18 mouse cellular contexts compared by ENCODE assay signal in genomic region chr1:172418173-172418572, GRCm38 (mm10). TPM values are rescaled to one million over a fixed set of nuclear protein-coding genes. Genes with fewer than 3 reads are reported as not detected.
DNase-seq lines count a peak whose midpoint lies in the region; ATAC-seq and TF ChIP-seq lines count a peak whose summit lies in the region.
"Had no signal": no experiment of that assay in that cellular context is flagged by ENCODE, and none has a peak within 500 bp of the region (broad histone marks: within the 10 kb centered on the region; RNA-seq: fewer than 3 reads in every experiment).

No protein-coding gene starts in this region.

- no peak overlapping the region for H3K4me2 ChIP-seq in midbrain, embryonic 13.5 days (replicated peaks)
- H3K4me2 ChIP-seq in midbrain, embryonic 16.5 days (ENCODE audit: low read length): no peak overlapping the region
- H3K4me2 ChIP-seq: embryonic facial prominence, embryonic 13.5 days; midbrain, embryonic 12.5 days had no signal

- 0 out of 2 replicates have a peak, but pooled peaks have one; percentile 40 for ATAC-seq in midbrain, embryonic 13.5 days
- no peak for ATAC-seq in midbrain, embryonic 16.5 days
- ATAC-seq: hindbrain, embryonic 16.5 days had no signal

- no peaks in the 10 kb centered on the region; the same call in 1 of the 2 replicates for H3K9me3 ChIP-seq in midbrain, embryonic 13.5 days
- no peaks in the 10 kb centered on the region for H3K9me3 ChIP-seq in midbrain, embryonic 16.5 days (replicated peaks; ENCODE audit: control insufficient read depth, low read length, poor library complexity, severe bottlenecking)
- H3K9me3 ChIP-seq: embryonic facial prominence, embryonic 13.5 days; midbrain, embryonic 12.5 days had no signal

- no peak overlapping the region for H3K9ac ChIP-seq in midbrain, embryonic 13.5 days (replicated peaks)
- H3K9ac ChIP-seq in midbrain, embryonic 16.5 days (ENCODE audit: low read depth, low read length): no peak overlapping the region
- H3K9ac ChIP-seq: embryonic facial prominence, embryonic 13.5 days; midbrain, embryonic 12.5 days had no signal

- no peak overlapping the region for H3K27ac ChIP-seq in midbrain, embryonic 13.5 days
- no peak overlapping the region for H3K27ac ChIP-seq in midbrain, embryonic 16.5 days (ENCODE audit: low read length)
- no peak overlapping the region for H3K27ac ChIP-seq in small intestine, adult 2 months (ENCODE audit: insufficient read depth, low read depth, low read length)
- H3K27ac ChIP-seq: embryonic facial prominence, embryonic 13.5 days; midbrain, embryonic 12.5 days had no signal

- intact Hi-C loops in gastrocnemius, postnatal 14 days (cut with DNase I; ENCODE audit: low total_unique reads): loop anchor here (10.0 kb wide), 1 partner anchor 217 kb away; the partner anchor contains the start of gene Dusp23

- TF ChIP-seq CTCF in small intestine, adult 2 months (IDR thresholded peaks at IDR 0.05; ENCODE audit: extremely low read depth, insufficient read length, insufficient replicate concordance, low read depth, low read length): 0 out of 2 replicates have a peak, but pooled peaks have one; percentile 17

- peak; percentile 75 for DNase-seq in heart, adult 11 months
- DNase-seq in heart, adult 9 months (ENCODE audit: low spot score in 2 of 2): no peak
- DNase-seq in ZHBTc4 (ENCODE audit: low read depth, low spot score): peak; percentile 89
- no peak for DNase-seq in gastrocnemius, postnatal 14 days
- DNase-seq in left cerebral cortex, adult 18-20 months (ENCODE audit: low spot score in 2 of 2): no peak
- DNase-seq: adrenal gland, postnatal 36 days; cerebellum, postnatal 10 days; kidney, postnatal 10 days; layer of hippocampus, adult 9-11 months; lung, adult 18-20 months; lung, postnatal 36 days had no signal

- H3K27me3 ChIP-seq in midbrain, embryonic 13.5 days: no peaks in the 10 kb centered on the region
- H3K27me3 ChIP-seq in midbrain, embryonic 16.5 days (ENCODE audit: control insufficient read depth, insufficient read depth, low read depth, low read length): no peaks in the 10 kb centered on the region
- H3K27me3 ChIP-seq in small intestine, adult 2 months (ENCODE audit: control insufficient read depth, insufficient read depth, low read length): no peaks in the 10 kb centered on the region; the same call in 1 of the 2 replicates
- H3K27me3 ChIP-seq: midbrain, embryonic 12.5 days had no signal

- 14% methylated on average over 6 of the region's 6 CpGs for WGBS in midbrain, embryonic 13.5 days
- 16% methylated on average over 6 of the region's 6 CpGs for WGBS in midbrain, embryonic 16.5 days
- 52% methylated on average over 6 of the region's 6 CpGs for WGBS in small intestine, adult 2 months

- 0 out of 2 replicates have a peak, but pooled peaks cover 5% of the 10 kb centered on the region for H3K4me1 ChIP-seq in midbrain, embryonic 13.5 days (replicated peaks)
- H3K4me1 ChIP-seq in midbrain, embryonic 16.5 days (ENCODE audit: control insufficient read depth, insufficient read depth, low read length): no peaks in the 10 kb centered on the region
- peaks cover 12% of the 10 kb centered on the region; the same call in 1 of the 2 replicates for H3K4me1 ChIP-seq in small intestine, adult 2 months (ENCODE audit: control insufficient read depth, insufficient read depth, insufficient read length, low read length)
- H3K4me1 ChIP-seq: midbrain, embryonic 12.5 days had no signal

- no peak overlapping the region for H3K4me3 ChIP-seq in midbrain, embryonic 13.5 days (replicated peaks)
- H3K4me3 ChIP-seq in midbrain, embryonic 16.5 days (ENCODE audit: low read depth, low read length): no peak overlapping the region
- H3K4me3 ChIP-seq in small intestine, adult 2 months (ENCODE audit: low read depth, low read length): no peak overlapping the region
- H3K4me3 ChIP-seq: embryonic facial prominence, embryonic 13.5 days; midbrain, embryonic 12.5 days had no signal

- H3K36me3 ChIP-seq in midbrain, embryonic 13.5 days: no peaks in the 10 kb centered on the region
- no peaks in the 10 kb centered on the region for H3K36me3 ChIP-seq in midbrain, embryonic 16.5 days (ENCODE audit: control insufficient read depth, insufficient read depth, low read length)
- H3K36me3 ChIP-seq in small intestine, adult 2 months (ENCODE audit: control insufficient read depth, insufficient read depth, low read length): no peaks in the 10 kb centered on the region
- H3K36me3 ChIP-seq: embryonic facial prominence, embryonic 13.5 days; midbrain, embryonic 12.5 days had no signal

- TF ChIP-seq POLR2A in small intestine, adult 2 months (IDR thresholded peaks at IDR 0.05; ENCODE audit: low read depth, low read length): no peak

RNA-seq across cellular contexts. Expression of gene Pigm, which starts 41.8 kb away (rescaled TPM):
- 4.9 and 5.7 TPM in 2 replicates for polyA plus RNA-seq in midbrain, embryonic 13.5 days (2015; fragmentation: Nextera tagmentation; extraction: Ambion mirVana)
- 3.4 and 3.5 TPM in 2 replicates for polyA plus RNA-seq in midbrain, embryonic 16.5 days (2015; fragmentation: Nextera tagmentation; extraction: Ambion mirVana)
- polyA plus RNA-seq in small intestine, adult 2 months (2012; rRNA removed): 3.5 and 4.8 TPM in 2 replicates
- total RNA-seq in gastrocnemius, postnatal 14 days (2021): 1 to 10 TPM; 4.4 to 4.8 TPM
- total RNA-seq in left cerebral cortex, adult 18-20 months (2021): 1 to 10 TPM; 7.9 to 8.6 TPM

RNA-seq across cellular contexts. Expression of gene Slamf9, which starts 57.0 kb away (rescaled TPM):
- polyA plus RNA-seq in midbrain, embryonic 13.5 days (2015; fragmentation: Nextera tagmentation; extraction: Ambion mirVana): 0.31 TPM in 1 of 2 replicates, not detected in the other
- 0.23 and 0.37 TPM in 2 replicates for polyA plus RNA-seq in midbrain, embryonic 16.5 days (2015; fragmentation: Nextera tagmentation; extraction: Ambion mirVana)
- polyA plus RNA-seq in small intestine, adult 2 months (2012; rRNA removed): 2.1 TPM in 2 replicates
- total RNA-seq in gastrocnemius, postnatal 14 days (2021): under 1 TPM; 0.33 to 0.57 TPM
- 1 to 10 TPM in 1 of 2 experiments, under 1 TPM in 1; 0.61 to 1.0 TPM for total RNA-seq in left cerebral cortex, adult 18-20 months (2021)
- total RNA-seq: MEL had no signal
- polyA plus RNA-seq: embryonic facial prominence, embryonic 13.5 days had no signal

Comparison
In these comparisons a context has a peak if more than half of its experiments do, and no peak if none do; other contexts are left out.
1. DNase-seq: peak in heart, adult 11 months (single experiment) and ZHBTc4 (single experiment); none in heart, adult 9 months (0 of 2), gastrocnemius, postnatal 14 days (single experiment) and left cerebral cortex, adult 18-20 months (0 of 2).